Mouse (Mus musculus) kidney, embryonic 16.5 days (tissue): ENCODE results near the gene Tcl1b1. TPM values are rescaled to one million over a fixed set of nuclear protein-coding genes. Genes with fewer than 3 reads are reported as not detected.
"Not testable (repeated sequence)": the region's sequence is repeated elsewhere in the genome, so short reads cannot be mapped to it uniquely, and the experiment has no call there.

Experiments used
- ATAC-seq: fragments of 200-750 bp; cut with Nextera tagmentation; 2 replicates; pipeline ENCODE4 v1.8.0; 2017; ENCODE audit warnings: moderate TSS enrichment; ENCODE audit not compliant: low FRiP score, low TSS enrichment
- H3K27ac ChIP-seq: fragments of 300-500 bp; sonication (generic); 2 replicates; pipeline ENCODE4 v1.5.1; 2014; ENCODE audit warnings: low read length
- H3K27me3 ChIP-seq: fragments of 300-500 bp; sonication (generic); 2 replicates; pipeline ENCODE4 v1.6.1; 2014; ENCODE audit warnings: low read length, control low read depth, mixed read lengths; ENCODE audit not compliant: insufficient read depth
- H3K36me3 ChIP-seq: fragments of 300-500 bp; sonication (generic); 2 replicates; pipeline ENCODE4 v1.6.1; 2014; ENCODE audit warnings: low read length, control low read depth, mixed read lengths; ENCODE audit not compliant: insufficient read depth
- H3K4me1 ChIP-seq: fragments of 300-500 bp; sonication (generic); 2 replicates; pipeline ENCODE4 v1.6.1; 2014; ENCODE audit warnings: low read length, control low read depth, mixed read lengths; ENCODE audit not compliant: insufficient read depth
- H3K4me2 ChIP-seq: fragments of 300-500 bp; sonication (generic); replicated peaks from 2 replicates; pipeline ENCODE4 v1.6.1; 2014; ENCODE audit warnings: low read depth, low read length
- H3K4me3 ChIP-seq: fragments of 300-500 bp; sonication (generic); 2 replicates; pipeline ENCODE4 v1.5.1; 2014; ENCODE audit warnings: mild to moderate bottlenecking, low read length
- H3K9ac ChIP-seq: fragments of 300-500 bp; sonication (generic); replicated peaks from 2 replicates; pipeline ENCODE4 v1.6.1; 2014; ENCODE audit warnings: low read length
- H3K9me3 ChIP-seq: fragments of 300-500 bp; sonication (generic); 2 replicates; pipeline ENCODE4 v1.6.1; 2016; ENCODE audit warnings: low read length, control low read depth
- WGBS: fragments of 180-500 bp; shearing (Covaris S2); extraction: QIAGEN DNeasy Blood & Tissue Kit; methylation state at CpG from one replicate; pipeline ENCODE4 v1.1.7; 2014; 5-methylcytosine and 5-hydroxymethylcytosine counted together
- polyA plus RNA-seq: library from polyadenylated mRNA; unstranded; fragments of >200 nt; fragmentation: Nextera tagmentation; extraction: Ambion mirVana; gene quantifications from 2 replicates; pipeline ENCODE4 v1.2.1, GENCODE M21; 2015

Tcl1b1 gene
- polyA plus RNA-seq, 1 experiment from 2014 or later: not detected

DNA sequence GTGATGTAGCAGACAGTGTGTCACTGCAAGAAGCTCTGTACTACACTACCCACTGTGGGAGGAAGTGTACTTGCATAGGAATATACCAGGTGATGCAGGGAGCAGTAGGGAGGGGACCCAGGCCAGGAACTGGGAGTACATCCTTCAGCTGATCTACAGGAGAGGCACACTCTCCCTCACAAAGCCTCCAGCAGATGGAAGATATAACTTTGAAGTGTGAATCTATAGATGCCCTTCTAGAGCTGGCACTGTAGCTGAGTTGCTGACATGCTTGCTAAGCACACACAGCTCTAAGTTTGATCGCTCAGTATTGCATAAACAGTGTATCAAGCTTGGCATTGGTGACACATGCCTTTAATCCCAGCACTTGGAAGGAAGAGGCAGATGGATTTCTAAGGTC lies 21.8 kb upstream of the Tcl1b1 start:
- not testable (repeated sequence) for H3K4me2 ChIP-seq, H3K36me3 ChIP-seq
- 77% methylated on average over 1 of the region's 1 CpGs for WGBS

DNA sequence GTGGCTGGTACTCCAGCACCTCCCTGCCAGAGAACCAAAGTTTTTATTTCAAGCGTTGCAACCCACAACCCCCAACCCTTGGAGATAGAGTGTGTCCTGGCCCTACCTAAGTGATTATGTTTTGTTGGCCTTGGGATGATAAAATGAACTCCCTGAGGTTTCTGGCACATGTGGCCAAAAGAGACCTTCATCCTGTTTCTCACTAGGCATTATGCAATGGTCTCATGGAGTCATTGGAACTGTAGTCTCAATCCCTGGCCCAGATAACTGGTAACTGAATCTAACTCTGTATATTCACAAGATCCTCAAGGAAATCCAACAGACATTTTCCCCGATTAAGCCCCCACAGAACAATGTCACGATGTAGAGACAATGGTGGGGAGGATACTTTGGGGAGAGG lies 16.4 kb upstream of the Tcl1b1 start:
- Histone ChIP-seq H3K9ac (no peak overlapping the region), H3K9me3 (no peaks in the 10 kb centered on the region), H3K36me3 (no peaks in the 10 kb centered on the region), H3K4me1 (no peaks in the 10 kb centered on the region), H3K27me3 (no peaks in the 10 kb centered on the region), H3K27ac (no peak overlapping the region), H3K4me3 (no peak overlapping the region), H3K4me2 (no peak overlapping the region)
- 95% methylated on average over 3 of the region's 3 CpGs for WGBS
- no peak for ATAC-seq

More for the DNA sequence above, 21.8 kb upstream of the Tcl1b1 start:
- not testable (repeated sequence) for H3K27me3 ChIP-seq, H3K4me1 ChIP-seq, H3K9me3 ChIP-seq, ATAC-seq, H3K4me3 ChIP-seq, H3K9ac ChIP-seq, H3K27ac ChIP-seq

DNA sequence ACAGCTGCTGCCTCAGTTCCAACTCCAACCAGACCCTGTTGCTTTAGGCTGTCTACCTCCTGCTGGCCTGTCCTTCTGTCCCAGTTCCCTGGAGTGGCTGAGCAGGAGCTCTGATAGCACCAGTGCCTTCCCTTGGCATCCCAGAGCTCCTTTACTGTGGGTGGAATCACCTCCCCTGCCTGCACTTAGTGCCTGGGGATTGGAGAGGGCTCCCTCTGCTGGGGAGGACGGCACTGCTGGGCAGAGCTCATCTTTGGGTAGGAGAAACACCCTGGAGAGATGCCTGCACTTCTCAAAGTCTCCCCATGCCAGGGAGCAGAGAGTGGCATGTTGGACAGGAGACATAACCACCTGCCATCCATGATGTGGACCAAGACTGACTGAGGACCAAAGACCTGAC lies 14.6 kb upstream of the Tcl1b1 start:
- ATAC-seq, H3K4me1 ChIP-seq, H3K27ac ChIP-seq, H3K27me3 ChIP-seq, H3K36me3 ChIP-seq, H3K9me3 ChIP-seq, H3K9ac ChIP-seq, H3K4me2 ChIP-seq, H3K4me3 ChIP-seq: not testable (repeated sequence)
- 20% methylated on average over 1 of the region's 1 CpGs for WGBS

DNA sequence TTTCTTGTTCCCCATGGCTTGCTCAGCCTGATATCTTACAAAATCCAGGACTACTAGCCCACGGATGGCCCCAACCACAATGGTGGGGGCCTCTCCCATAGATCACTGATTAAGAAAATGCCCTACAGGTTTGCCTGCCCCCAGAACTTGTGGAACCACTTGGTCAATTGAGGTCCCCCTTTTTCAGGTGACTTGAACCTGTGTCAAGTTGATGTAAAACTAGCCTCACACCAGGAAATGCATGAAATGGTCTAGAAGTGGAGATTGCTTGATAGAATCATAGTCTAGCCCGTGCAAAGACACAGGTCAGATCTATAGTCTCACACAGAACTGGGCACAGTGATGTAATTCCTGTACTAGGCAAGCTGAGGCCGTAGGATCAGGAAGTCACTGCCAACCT lies 13.8 kb upstream of the Tcl1b1 start, which contains the start of gene Tcl1b2:
Gene Tcl1b2 (plus strand): TSS at position 301 of the 400 bp plus-strand sequence.
- Histone ChIP-seq H3K9me3 (no peaks in the 10 kb centered on the region), H3K27me3 (no peaks in the 10 kb centered on the region), H3K4me2 (no peak within 1 kb of the TSS), H3K4me1 (no peaks in the 10 kb centered on the region), H3K27ac (no peak within 1 kb of the TSS), H3K4me3 (no peak within 1 kb of the TSS), H3K36me3 (no peaks in the 10 kb centered on the region), H3K9ac (no peak within 1 kb of the TSS)
- WGBS: 80% methylated on average over 3 of the region's 3 CpGs
- ATAC-seq: no peak

DNA sequence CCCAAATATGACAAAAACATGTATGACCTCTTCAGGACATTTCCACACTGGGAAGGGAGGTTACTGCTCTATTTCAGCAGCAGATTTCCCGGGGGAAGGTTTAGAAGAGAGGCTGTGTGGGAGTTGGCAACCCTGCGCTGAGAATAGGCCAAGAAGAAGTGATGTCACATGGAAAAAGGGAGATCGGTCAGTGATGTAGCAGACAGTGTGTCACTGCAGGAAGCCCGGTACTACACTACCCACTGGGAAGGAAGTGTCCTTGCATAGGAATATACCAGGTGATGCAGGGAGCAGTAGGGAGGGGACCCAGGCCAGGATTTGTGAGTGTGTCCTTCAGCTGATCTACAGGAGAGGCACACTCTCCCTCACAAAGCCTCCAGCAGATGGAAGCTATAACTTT lies 4.2 kb upstream of the Tcl1b1 start:
- H3K9me3 ChIP-seq, H3K4me3 ChIP-seq, H3K27me3 ChIP-seq, H3K36me3 ChIP-seq, H3K27ac ChIP-seq, H3K4me1 ChIP-seq, H3K4me2 ChIP-seq, H3K9ac ChIP-seq, ATAC-seq: not testable (repeated sequence)
- WGBS: 52% methylated on average over 4 of the region's 4 CpGs

DNA sequence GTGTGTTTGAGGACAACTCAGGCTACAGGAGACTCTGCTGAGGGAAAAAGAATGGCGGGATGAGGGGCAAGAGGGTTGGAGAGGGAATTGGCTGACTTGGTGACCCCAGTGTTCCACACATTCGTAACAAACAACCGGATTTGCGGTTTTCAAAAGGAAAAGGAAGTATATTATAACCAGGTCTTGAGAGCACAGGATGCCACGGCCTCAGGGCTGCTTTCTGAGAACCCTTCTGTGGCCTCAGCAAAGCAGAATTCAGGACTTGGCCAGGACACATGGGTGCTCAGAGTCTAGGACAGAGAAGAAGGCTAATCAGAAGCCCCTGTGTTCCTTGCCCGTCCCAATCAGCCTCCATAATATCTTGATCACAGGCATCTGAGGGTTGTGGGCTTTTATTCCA lies 648 bp upstream of the Tcl1b1 start:
- Histone ChIP-seq H3K4me3 (no peak overlapping the region), H3K27me3 (no peaks in the 10 kb centered on the region), H3K9ac (no peak overlapping the region), H3K27ac (no peak overlapping the region), H3K36me3 (no peaks in the 10 kb centered on the region), H3K9me3 (no peaks in the 10 kb centered on the region), H3K4me2 (no peak overlapping the region), H3K4me1 (no peaks in the 10 kb centered on the region)
- WGBS: 73% methylated on average over 6 of the region's 6 CpGs
- ATAC-seq: no peak

DNA sequence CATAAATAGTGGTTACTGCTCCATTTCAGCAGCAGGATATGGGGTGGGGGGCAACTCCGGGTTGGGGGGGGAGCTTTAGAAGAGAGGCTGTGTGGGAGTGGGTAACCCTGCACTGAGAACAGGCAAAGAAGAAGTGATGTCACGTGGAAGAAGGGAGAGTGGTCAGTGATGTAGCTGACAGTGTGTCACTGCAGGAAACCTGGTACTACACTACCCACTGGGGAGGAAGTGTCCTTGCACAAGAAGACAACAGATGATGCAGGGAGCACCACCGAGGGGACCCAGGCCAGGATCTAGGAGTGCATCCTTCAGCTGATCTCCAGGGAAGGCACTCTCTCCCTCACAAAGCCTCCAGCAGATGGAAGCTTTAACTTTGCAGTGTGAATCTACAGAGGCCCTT lies 7.2 kb downstream of the Tcl1b1 start:
- ATAC-seq: no peak
- WGBS: 49% methylated on average over 3 of the region's 3 CpGs

DNA sequence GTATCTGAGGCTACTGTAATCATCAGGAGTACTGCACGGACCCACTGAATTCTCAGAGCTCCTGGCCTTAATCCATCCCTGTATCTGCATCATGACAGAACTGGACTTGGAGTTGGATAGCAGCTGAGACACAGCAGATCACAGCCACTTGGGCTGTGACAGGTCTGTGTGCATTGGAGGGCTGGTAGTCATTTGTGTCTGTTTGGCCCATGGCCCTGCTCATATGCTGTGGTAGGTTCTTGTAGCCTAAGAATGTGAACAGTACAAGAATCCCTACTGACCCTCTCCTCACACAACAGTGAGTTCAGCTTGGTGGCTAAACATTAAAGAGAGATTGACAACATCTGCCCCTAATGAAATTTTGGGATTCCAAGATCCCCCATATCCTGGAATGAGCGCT lies 13.9 kb downstream of the Tcl1b1 start:
- no peak overlapping the region for H3K4me3 ChIP-seq
- H3K9me3 ChIP-seq: no peaks in the 10 kb centered on the region
- 84% methylated on average over 2 of the region's 2 CpGs for WGBS
- H3K27ac ChIP-seq: no peak overlapping the region
- no peaks in the 10 kb centered on the region for H3K27me3 ChIP-seq
- no peaks in the 10 kb centered on the region for H3K4me1 ChIP-seq
- H3K9ac ChIP-seq: no peak overlapping the region
- ATAC-seq: no peak
- H3K36me3 ChIP-seq: no peaks in the 10 kb centered on the region
- no peak overlapping the region for H3K4me2 ChIP-seq

More for the DNA sequence above, 7.2 kb downstream of the Tcl1b1 start:
- Histone ChIP-seq H3K27me3 (no peaks in the 10 kb centered on the region), H3K4me2 (no peak overlapping the region), H3K9ac (no peak overlapping the region), H3K36me3 (no peaks in the 10 kb centered on the region), H3K27ac (no peak overlapping the region), H3K4me3 (no peak overlapping the region), H3K4me1 (no peaks in the 10 kb centered on the region), H3K9me3 (no peaks in the 10 kb centered on the region)

DNA sequence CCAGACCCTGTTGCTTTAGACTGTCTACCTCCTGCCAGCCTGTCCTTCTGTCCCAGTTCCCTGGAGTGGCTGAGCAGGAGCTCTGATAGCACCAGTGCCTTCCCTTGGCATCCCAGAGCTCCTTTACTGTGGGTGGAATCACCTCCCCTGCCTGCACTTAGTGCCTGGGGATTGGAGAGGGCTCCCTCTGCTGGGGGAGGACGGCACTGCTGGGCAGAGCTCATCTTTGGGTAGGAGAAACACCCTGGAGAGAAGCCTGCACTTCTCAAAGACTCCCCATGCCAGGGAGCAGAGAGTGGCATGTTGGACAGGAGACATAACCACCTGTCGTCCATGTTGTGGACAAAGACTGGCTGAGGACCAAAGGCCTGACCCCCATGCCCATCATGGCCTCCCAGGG lies 14.8 kb downstream of the Tcl1b1 start:
- H3K27ac ChIP-seq, H3K36me3 ChIP-seq, H3K4me3 ChIP-seq, ATAC-seq, H3K4me2 ChIP-seq, H3K9me3 ChIP-seq, H3K4me1 ChIP-seq, H3K9ac ChIP-seq, H3K27me3 ChIP-seq: not testable (repeated sequence)
- WGBS: 37% methylated on average over 2 of the region's 2 CpGs

DNA sequence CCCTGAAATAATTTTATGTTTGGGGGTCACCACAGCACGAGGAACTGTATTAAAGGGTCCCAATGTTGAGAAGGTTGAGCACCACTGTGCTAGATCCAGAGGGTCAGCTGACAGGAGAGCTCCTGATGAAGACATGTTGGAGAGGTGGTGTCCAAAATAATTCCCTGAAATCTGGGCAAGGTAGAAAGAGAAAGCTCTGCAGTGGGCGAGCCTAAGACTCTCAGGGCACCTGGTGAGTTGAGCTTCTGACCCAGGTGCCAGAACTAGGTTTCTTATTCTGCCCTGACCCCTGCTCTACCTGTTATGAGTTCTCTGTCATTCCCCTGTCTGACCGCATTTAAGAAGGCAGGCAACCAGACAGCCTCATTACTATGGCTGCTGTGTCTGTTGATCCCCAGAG lies 16.6 kb downstream of the Tcl1b1 start, which contains the start of gene Tcl1b5:
Gene Tcl1b5 (plus strand): TSS at position 301 of the 400 bp plus-strand sequence.
- H3K9me3 ChIP-seq, H3K9ac ChIP-seq, H3K27me3 ChIP-seq, H3K27ac ChIP-seq, H3K36me3 ChIP-seq, H3K4me2 ChIP-seq, H3K4me1 ChIP-seq, H3K4me3 ChIP-seq, ATAC-seq: not testable (repeated sequence)
- 81% methylated on average over 3 of the region's 3 CpGs for WGBS
